Mouse (Mus musculus): ENCODE measurements around the gene Atp1a3.
"Not testable (repeated sequence)": the region's sequence is repeated elsewhere in the genome, so short reads cannot be mapped to it uniquely, and the experiment has no call there.

The Atp1a3 gene

DNA sequence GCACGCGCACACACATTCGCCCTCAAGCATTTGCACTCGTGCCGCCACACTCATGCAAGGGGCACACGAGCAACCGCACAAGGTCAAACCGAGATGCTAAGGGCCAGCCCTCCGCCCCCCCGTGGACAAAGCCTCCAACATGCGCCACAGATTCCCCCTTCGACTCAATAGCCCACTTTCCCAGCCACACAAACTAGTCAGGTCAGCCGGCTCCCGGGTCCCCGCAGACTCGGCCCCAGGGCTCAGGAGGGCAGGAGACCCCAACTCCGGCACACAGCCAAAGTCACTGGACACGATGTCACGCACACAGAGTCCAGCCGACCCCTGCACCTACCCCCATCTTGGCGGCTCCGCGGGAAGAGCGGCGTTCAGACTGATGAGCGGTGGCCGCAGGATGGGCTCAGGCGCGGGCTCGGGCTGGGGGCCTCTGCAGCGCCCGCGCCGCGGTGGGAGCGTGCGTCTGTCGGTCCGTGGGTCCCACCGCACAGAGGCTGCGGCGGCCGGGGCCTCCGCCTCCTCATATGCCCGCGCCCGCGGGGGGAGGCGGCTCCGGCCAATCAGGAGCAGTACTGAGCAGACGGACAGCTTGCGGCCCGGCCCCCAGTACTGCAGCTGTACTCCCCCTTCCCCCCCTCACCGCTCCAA is at the start of gene Atp1a3:
TSS of gene Atp1a3 (minus strand) at position 538 of the 645 bp plus-strand sequence.
- DNase-seq (ENCODE audit: low read depth, low spot score), result no peak

DNA sequence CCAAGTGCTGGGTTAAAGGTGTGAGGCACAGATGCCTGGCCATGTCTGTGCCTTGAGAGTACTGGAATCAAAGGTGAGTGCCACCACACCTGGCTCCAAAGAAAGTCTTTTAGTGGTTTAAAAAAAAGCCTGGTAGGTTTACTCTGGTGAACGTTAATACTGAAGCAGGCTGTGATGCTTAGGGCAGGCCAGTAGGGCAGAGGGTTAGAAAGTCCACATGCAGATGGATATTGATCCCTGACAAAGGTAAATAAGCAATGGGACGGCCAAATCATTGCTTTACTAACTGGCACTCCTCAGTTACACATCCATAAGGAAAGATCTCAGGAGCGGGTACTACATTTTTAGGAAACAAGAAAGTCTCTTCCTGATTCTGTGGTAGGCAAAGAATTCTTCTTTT is 46.8 kb upstream of the Atp1a3 start:
- no peak for DNase-seq (ENCODE audit: low read depth, low spot score)

DNA sequence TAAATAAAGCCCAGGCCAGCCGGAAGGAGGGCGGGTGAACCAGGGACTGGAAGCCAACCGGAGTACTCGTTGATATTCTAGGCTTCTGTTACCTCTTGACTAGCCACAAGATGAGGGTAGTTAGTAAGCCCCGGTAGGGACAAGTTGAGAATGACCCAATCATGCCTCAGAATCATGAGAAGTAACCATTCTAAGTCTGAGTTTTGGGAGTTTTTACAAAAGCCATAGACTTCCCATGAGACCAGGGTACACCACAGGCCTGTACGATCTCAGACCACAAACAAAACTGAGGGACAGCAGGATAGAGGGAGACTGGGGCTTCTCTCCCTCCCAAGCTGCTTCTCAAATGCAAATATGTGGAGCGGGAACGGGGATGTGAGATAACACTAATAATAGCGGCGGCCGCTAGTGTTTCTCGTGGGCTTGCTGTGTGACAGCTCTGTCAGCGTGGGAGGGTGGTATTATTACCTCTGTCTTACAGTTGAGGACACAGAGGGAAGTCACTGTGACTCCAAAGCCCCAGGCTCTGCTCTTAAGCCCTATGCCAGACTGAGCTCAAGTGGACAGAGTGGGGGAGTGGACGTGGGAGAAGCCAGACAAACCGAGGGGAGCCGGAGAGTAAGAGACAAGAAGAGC is 43.7 kb upstream of the Atp1a3 start:
- no peak for DNase-seq (ENCODE audit: low read depth, low spot score)

DNA sequence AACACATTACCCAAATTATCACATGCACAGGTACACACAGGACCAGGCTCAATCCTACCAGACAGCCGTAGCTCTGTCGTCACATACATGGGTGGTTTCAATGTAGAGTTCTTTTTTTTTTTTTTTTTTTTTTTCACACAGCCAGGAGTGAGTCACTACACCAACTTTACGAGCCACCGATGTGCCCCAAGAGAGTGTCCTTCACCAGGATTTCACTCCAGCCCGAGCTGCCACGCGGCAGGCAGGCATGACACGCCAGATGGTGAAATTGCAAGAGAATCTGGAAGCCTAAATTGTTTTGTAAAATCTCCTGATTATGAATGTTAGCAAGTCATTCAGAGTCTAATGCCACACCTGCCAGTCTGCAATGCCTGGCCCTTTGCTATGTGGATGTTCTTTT is 41.6 kb upstream of the Atp1a3 start:
- no peak for DNase-seq (ENCODE audit: low read depth, low spot score)

DNA sequence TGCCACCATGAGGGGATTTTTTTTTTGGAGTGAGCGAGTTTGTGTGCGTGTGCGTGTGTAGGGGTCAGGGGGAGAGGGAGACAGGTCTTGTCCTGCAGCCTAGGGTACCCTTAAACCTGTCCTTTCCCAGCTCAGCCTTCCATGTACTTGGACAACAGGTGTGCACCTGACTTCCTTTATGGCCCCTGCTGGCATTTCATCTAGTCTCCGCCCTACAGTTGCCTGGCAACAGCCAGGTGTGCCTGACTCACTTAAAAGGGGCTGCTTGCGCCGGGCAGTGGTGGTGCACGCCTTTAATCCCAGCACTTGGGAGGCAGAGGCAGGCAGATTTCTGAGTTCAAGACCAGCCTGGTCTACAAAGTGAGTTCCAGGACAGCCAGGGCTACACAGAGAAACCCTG is 38.8 kb upstream of the Atp1a3 start:
- DNase-seq (ENCODE audit: low read depth, low spot score), result not testable (repeated sequence)

DNA sequence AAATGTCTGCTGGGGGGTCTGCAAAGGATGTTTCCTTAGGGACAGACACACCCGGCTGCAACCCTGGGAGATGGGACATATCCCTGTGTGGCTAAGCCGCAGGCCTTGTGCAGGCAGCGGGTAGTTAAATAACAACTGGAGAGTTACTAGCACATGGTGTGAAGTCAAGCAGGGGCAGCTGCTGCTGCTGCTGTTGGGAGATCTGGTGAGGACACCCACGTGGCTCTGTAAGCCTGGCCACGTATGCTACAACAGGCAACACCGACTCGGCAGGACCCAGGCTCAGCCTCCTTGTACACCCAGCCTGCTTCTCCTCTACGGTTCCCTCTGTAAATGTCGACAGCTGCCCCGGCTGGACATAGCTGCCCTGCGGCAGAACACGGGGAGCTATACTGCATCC is 36.2 kb upstream of the Atp1a3 start:
- no peak for DNase-seq (ENCODE audit: low read depth, low spot score)

DNA sequence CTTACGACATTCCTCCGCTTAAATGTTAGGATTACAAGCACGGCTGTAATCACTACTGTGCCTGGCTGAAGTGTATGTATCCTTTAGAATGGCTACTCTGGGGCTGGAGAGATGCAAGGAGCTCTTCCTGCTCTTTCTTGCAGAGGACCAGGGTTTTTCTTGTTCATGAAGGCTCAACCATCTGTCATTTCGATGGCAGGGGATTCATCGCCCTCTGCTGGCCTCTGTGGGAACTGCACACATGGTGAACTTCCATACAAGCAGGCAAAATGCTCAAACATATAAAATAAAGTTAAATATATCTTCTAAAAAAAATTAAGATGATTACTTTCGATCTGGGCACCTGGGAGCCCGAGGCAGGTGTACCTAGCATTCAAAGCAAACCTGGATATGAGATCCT is 30.2 kb upstream of the Atp1a3 start:
- peak; percentile 48 for DNase-seq (ENCODE audit: low read depth, low spot score)

DNA sequence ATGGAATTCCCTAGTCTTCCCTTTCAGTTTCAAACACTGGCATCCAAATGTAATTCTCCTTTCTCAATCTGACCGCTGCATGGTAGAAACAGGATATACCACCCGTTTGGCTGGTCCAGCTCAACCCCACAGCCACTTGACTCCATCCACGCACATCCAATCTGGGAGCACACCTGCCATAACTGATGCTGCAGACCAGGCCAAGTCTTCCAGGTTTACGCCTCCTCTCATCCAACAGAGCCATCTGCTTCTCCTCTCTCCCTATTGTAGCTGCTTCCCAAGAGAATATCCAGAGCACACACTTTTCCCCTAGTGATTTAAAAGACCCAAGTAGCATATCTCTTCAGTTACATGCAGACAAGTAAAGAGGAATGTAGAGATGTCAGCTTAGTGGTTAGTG is 29.0 kb upstream of the Atp1a3 start:
- DNase-seq (ENCODE audit: low read depth, low spot score), result no peak

DNA sequence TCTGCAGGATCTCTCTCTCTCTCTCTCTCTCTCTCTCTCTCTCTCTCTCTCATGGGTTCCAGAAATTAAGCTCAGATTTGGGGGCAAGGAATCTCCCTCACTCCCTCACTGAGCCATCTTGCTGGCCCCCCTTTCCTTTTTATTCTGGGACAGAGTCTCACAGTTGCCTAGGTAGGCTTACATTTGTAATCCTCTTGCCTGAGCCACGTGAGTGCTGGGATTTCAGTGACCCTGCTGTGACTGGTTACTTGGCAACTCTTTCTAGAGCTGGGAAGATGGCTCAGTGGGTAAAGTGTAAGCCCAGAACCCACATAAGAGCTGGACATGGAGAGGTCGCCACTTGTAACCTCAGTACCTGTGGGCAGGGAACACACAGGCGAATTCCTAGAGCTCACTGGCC is 25.8 kb upstream of the Atp1a3 start:
- DNase-seq (ENCODE audit: low read depth, low spot score), result no peak

DNA sequence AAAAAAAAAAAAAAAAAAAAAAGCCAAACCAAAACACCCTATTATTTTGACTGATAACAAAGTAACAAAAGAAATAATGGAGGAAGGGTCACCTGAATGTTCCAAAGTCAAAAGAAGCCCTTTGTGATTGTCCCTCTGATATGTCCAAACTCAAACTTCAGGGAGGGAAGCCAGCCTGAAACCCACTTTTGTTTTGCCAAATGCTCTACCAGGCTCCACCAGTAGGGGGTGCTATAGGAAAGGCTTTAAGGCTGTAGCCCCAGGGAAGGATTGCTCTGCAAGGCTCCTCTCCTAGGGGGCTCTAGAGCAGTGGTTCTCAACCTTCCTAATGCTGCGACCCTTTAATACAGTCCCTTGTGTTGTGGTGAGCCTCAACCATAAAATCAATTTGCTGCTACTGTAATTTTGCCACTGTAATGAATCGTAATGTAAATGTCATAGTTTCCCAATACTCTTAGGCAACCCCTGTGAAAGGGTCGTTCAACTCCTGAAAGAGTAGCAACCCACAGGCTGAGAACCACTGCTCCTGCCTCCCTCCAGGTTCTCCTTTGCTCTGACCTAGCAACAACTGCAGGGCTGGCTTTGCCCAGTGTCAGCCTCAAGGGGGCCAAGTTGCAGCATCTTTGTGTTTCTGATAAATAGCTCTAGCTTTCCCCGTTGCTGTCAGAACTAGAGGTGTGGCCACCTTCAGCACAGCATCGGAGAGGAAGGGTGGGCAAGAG is 24.4 kb upstream of the Atp1a3 start:
- peak; percentile 69 for DNase-seq (ENCODE audit: low read depth, low spot score)

DNA sequence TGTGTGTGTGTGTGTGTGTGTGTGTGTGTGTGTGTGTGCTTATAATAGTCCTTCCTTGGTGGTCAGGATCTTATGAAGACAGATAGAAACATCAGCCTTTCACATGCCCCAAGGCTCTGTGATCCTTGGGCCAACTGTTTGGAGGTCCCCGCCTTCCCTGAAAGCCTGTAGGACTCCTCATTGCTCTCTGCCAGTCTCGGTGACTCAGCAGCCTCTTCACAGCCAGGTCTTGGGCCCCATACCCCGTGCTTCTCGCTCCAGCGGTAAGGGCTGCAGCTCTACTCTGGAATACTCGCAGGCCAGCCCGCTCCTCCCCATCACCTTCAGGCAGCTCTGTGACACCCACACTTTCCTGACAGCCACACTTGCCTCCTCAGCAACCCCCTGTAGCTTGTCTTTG is 20.7 kb upstream of the Atp1a3 start:
- DNase-seq (ENCODE audit: low read depth, low spot score), result no peak

DNA sequence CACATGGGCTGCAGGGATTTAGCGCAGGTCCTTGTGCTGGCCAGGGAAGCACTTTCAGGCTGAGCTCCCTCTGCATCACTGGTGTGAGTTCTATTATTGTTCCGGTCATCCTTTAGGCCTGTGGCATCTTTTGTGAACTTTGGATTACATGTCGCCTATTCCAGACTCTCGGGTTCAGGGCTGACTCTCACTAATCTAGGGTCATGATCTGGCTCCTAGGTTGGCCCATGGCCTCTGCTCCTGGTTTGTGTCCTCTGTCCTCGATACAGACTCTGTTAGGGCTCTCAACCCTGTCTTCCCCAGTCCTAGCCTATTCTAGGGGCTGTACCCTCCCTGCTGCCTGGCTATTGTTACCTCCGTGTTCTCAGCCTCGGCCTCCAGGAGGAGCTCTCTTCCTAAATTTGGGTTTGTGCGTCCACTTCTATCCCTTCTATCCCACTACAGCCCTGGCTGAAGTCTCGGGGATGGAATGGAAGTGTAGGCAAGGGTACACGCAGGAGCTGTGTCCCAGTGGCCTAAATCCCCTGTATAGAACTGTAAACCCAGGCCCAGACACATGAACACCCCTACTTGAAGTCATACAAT is 20.2 kb upstream of the Atp1a3 start:
- no peak for DNase-seq (ENCODE audit: low read depth, low spot score)

DNA sequence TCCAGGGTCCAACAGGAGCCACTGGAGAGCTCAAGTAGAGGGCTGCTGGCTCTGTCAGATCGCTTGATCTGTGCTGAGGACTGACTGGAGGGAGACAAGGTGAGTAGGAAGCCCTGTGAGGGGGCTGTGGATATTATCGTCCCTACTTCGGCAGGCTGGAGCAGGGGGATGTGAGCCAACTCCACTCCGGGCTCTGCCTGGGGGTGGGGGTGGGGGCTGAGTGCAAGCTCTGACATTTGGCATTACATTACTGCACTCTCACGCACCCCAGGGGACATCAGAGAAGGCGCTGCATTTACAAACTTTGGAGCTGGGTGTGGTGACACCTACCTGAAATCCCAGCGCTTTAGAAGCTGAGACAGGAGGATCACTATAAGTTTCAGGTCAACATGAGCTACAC is 5.8 kb upstream of the Atp1a3 start:
- no peak for DNase-seq (ENCODE audit: low read depth, low spot score)

DNA sequence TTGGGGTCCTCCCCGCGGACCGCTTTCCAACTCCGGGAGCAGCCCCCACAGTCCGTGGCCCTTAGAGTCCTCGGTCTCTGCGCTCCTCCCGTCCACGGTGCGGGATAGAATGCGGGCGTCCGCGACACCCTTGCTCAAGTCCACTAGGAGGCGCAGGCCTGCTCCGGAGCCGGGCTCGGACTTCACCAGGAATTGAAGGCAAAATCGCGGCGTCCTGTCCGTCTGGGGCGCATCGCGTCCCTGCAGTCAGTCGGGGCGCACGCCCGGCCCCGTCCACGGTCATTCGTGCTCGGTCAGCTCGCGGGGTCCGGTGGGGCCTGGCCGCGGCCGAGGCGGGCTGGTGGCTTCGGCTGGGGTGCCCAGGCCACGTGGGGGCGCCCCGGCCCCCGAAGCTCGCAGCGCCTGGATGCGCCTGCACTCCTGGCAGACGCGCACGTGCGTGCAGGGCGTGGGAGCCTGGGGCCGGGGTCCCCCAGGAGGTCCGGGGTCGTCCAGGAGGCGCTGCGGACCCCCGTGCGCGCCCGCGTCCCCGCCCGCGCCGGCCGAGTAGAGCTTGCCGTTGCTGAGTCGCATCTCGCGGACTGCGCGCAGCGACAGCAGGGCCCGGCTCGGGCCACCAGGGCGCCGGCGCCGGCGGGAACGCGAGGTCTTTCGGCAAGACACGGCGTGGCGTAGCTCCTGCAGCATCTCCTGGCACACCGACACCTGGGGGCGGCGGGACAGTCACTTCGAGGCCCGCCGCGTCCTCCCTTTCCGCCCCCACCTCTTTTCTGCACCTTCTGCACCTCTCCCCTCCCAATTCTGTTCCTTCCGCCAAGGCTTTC is 4.5 kb upstream of the Atp1a3 start:
- DNase-seq (ENCODE audit: low read depth, low spot score), result peak; percentile 41

DNA sequence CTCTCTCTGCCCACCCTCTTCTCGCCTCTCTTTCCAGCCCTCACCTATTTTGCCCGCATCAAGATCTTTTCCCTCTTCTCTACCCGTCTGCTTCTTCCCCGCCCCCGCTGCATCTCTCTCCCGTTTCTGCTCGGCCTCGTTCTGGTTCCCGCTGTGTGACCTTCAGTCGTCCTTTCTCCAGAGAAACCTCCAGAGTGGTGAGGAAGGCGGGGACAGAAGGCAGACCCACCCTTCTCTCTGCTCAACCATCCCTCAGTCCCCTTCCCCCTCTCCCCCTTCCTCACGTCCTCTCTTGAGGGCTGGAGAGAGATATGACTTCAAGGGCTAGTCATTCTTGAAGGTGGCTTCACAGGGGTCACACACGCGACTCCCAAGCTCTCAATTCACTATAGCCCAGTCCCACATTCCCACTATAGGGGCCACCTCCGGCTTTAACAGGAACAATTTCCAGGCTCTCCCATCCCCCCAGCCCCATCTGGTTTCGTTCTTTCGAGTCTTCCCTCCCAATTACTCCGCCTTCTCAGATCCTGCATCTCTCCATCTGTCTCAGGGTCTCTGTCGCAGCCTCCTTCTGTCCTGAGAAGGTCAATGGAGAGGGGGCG is 3.4 kb upstream of the Atp1a3 start:
- no peak for DNase-seq (ENCODE audit: low read depth, low spot score)

DNA sequence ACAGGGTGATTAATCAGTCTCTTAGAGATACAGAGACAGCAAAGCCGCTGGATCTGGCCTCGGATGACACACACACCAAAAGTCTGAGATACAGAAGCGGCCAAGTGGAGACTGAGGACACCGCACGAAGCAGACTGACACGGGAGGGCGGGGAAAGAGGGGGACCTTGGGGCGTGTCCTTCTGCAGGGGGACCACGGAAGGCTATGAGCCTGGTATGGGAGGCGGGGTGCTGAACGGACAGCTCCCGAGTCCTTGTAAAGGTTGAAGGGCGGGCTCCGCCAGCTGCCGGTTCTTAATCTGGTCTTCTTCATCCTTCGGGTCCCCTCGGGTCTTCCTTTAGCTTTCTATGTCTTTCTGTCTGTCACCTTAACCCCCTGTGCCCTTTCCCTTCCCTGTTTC is 2.9 kb upstream of the Atp1a3 start:
- DNase-seq (ENCODE audit: low read depth, low spot score), result peak; percentile 54

DNA sequence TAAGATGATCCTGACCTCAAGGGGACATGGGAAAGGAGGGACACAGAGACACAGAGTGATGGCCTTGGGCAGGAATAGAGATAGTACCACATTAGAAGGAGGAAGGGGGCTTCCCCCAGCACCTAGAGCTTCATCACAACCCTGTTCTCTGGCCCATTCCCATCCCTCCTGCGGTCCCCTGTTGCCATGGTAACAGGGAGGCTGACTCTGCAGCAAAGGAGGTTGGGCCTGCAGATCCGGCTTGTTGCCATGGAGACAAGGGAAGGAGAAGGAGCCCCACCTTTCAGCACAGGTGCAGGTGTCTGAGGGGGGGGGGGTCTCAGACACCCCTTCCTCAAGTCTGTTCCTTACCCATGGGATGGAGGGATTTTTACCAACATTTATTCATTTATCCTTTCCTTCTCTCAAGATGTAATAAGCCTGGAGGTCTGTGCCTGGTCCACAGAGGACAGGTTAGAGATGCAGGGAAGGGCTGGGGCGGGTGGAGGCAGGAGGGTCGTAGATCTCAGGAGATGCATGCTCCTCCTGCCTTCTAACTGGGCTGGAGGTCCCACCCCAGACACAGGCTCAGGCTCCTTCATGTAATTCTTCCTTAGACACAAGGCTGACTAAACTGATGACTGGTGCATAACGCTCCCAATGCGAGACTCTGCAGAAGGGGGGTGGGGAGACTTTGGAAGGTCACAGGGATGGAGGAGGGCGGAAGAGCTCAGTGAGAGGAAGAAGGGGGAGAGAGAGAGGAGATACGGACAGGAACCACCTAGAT is 2.0 kb upstream of the Atp1a3 start:
- DNase-seq (ENCODE audit: low read depth, low spot score), result no peak

DNA sequence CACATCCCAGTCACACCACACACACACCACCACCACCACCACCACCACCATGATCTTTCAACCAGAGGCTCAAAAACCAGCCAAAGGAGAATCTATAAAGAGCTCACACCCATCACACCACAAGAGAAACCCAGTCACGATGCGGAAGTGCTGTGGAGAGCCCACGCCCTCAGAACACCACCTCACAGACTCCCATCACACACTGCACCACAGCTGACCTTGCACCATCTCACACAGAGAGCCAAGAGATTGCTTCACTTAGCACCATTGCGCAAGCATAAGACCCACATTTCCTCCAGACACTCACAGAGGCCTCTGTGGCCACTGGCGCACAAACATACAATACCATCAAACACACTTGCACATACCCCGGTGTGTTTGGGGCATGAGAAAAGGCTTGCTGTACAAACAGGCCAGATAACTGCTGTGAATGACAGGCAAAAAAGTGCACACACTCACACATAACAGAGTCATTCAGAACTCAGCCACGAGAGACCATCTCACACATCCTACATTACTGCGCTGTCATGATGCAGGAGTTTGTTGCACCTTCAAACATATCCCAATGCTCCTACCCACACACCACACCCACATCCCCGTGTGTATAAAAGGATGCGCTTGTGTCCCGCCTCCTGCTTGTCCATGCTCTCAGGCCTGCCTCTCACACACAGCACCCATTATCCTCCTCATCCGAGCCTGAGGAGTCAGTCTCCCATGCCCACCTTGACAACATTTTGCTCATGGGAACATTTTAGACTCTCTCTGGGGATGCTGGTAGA is 1.0 kb upstream of the Atp1a3 start:
- DNase-seq (ENCODE audit: low read depth, low spot score), result no peak

DNA sequence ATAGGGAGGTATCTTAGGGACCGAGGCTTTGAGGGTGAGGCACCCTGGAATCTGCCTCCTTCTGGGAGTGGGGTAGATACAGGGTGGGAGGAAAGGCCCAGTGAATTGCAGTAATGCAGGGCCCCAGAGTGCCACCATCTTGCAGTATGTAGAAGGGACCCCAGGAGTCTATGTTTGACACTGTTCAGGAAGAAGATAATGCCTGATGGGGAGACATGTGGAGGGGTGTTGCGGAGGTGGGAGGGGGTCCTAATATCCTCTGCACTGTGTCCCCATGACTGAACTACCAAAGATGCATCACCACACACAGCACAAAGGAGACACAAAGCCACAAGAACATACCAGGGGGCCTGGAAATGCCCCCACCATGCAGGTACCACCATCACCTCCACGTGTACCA is 413 bp upstream of the Atp1a3 start:
- no peak for DNase-seq (ENCODE audit: low read depth, low spot score)

DNA sequence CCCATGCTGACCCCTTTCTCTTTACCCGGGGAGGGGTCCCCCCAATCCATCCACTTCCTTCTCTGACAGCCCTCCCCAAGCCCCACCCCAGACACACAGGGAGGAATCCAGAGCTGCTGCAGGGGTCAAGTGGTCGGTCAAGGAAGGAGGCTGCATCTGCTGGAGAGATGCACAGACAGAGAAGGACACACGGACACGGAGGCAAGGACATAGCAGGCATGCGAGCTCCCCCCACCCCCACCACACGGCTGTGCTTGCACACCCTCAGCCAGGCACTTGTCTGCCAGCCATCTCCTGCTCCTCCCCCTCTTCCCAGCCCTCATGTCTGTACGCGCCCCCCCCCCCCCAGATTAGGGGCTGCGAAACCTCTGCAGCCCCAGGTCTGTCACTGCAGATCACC is 952 bp downstream of the Atp1a3 start:
- no peak for DNase-seq (ENCODE audit: low read depth, low spot score)
